Mouse (Mus musculus) myocyte (in vitro differentiated cells): Measurements from ENCODE around the gene Epha6. TPM values are rescaled to one million over a fixed set of nuclear protein-coding genes. Genes with fewer than 3 reads are reported as not detected.

Experiments used
- H3K27me3 ChIP-seq: one replicate; pipeline ENCODE4 v1.6.1; 2011; ENCODE audit not compliant: control insufficient read depth, insufficient read depth, insufficient read length
- H3K36me3 ChIP-seq: one replicate; pipeline ENCODE4 v1.6.1; 2011; ENCODE audit not compliant: control insufficient read depth, insufficient read depth
- H3K4me2 ChIP-seq: one replicate; pipeline ENCODE4 v1.6.1; 2011; ENCODE audit warnings: low read depth, control low read depth
- H3K4me3 ChIP-seq: one replicate; pipeline ENCODE4 v1.5.1; 2011; ENCODE audit warnings: mild to moderate bottlenecking, control low read depth, moderate library complexity
- H3K79me2 ChIP-seq: one replicate; pipeline ENCODE4 v1.6.1; 2011; ENCODE audit not compliant: control insufficient read depth, insufficient read depth
- H3ac ChIP-seq: one replicate; pipeline ENCODE4 v1.6.1; 2011; ENCODE audit not compliant: control insufficient read depth, insufficient read length
- CEBPB ChIP-seq: IDR thresholded peaks from 2 replicates; pipeline ENCODE4 v1.6.1; 2011; ENCODE audit warnings: mild to moderate bottlenecking, moderate library complexity; ENCODE audit not compliant: poor library complexity, insufficient read depth, severe bottlenecking
- E2F4 ChIP-seq: IDR thresholded peaks from one replicate; pipeline ENCODE4 v1.6.1; 2011; ENCODE audit warnings: mild to moderate bottlenecking, control low read depth, moderate library complexity; ENCODE audit not compliant: insufficient read depth
- MAX ChIP-seq: IDR thresholded peaks from one replicate; pipeline ENCODE4 v1.6.1; 2011; ENCODE audit warnings: low read depth, mild to moderate bottlenecking, control low read depth
- MYOD1 ChIP-seq, 3 experiments: IDR thresholded peaks; one replicate each; pipeline ENCODE4 v1.6.1; 2011; ENCODE audit warnings: control low read depth in 2 of 3, low read depth in 2 of 3, mild to moderate bottlenecking in 2 of 3, moderate library complexity in 1 of 3; ENCODE audit not compliant: insufficient read length in 2 of 3, control insufficient read depth in 1 of 3
- MYOG ChIP-seq, 3 experiments: IDR thresholded peaks; one replicate each; pipeline ENCODE4 v1.6.1; 2011; ENCODE audit warnings: control low read depth in 2 of 3, low read depth in 2 of 3, mild to moderate bottlenecking in 2 of 3; ENCODE audit not compliant: insufficient read length in 2 of 3, control insufficient read depth in 1 of 3, insufficient read depth in 1 of 3
- POLR2A ChIP-seq: IDR thresholded peaks from one replicate; pipeline ENCODE4 v1.6.1; 2011; ENCODE audit warnings: low read depth, mild to moderate bottlenecking, control low read depth, moderate library complexity; ENCODE audit not compliant: insufficient read length
- POLR2AphosphoS2 ChIP-seq: IDR thresholded peaks from one replicate; pipeline ENCODE4 v1.6.1; 2011; ENCODE audit warnings: low read depth, control low read depth; ENCODE audit not compliant: insufficient read length
- REST ChIP-seq: IDR thresholded peaks from one replicate; pipeline ENCODE4 v1.6.1; 2011; ENCODE audit warnings: mild to moderate bottlenecking, control low read depth, moderate library complexity; ENCODE audit not compliant: insufficient read depth, insufficient read length
- SRF ChIP-seq: IDR thresholded peaks from one replicate; pipeline ENCODE4 v1.6.1; 2011; ENCODE audit warnings: low read depth; ENCODE audit not compliant: control insufficient read depth, insufficient read length
- TCF12 ChIP-seq: IDR thresholded peaks from one replicate; pipeline ENCODE4 v1.6.1; 2011; ENCODE audit warnings: mild to moderate bottlenecking, control low read depth; ENCODE audit not compliant: poor library complexity, insufficient read depth, severe bottlenecking
- TCF3 ChIP-seq: IDR thresholded peaks from one replicate; pipeline ENCODE4 v1.6.1; 2011; ENCODE audit warnings: low read depth, control low read depth; ENCODE audit not compliant: insufficient read length
- USF1 ChIP-seq: IDR thresholded peaks from one replicate; pipeline ENCODE4 v1.6.1; 2011; ENCODE audit warnings: low read depth, mild to moderate bottlenecking, control low read depth, moderate library complexity
- polyA plus RNA-seq: library from polyadenylated mRNA; unstranded; fragments of >200 nt; fragmentation: generic; extraction: Trizol; gene quantifications from one replicate; pipeline ENCODE4 v1.2.1, GENCODE M21; 2012; ENCODE audit warnings: missing spikeins

The Epha6 gene
- not detected for polyA plus RNA-seq

GRCm38 (mm10) chr16:60605061-60605831 lies at the start of gene Epha6:
Gene Epha6, minus strand, starts transcription at chr16:60605531.
- Histone ChIP-seq H3K27me3 (no peaks in the 10 kb centered on the region), H3K36me3 (no peaks in the 10 kb centered on the region), H3K4me2 (no peak within 1 kb of the TSS), H3ac (no peak within 1 kb of the TSS), H3K4me3 (no peak within 1 kb of the TSS), H3K79me2 (no peaks in the 10 kb centered on the region)
- no peak for TF ChIP-seq MYOD1 (IDR thresholded peaks at IDR 0.05; ENCODE audit: control insufficient read depth in 1 of 3, insufficient read length in 2 of 3, low read depth in 2 of 3)
- no peak for TF ChIP-seq USF1
- no peak for TF ChIP-seq TCF12
- TF ChIP-seq REST: no peak
- no peak for TF ChIP-seq MYOG (IDR thresholded peaks at IDR 0.05; ENCODE audit: control insufficient read depth in 1 of 3, insufficient read depth in 1 of 3, insufficient read length in 2 of 3, low read depth in 2 of 3)
- TF ChIP-seq POLR2AphosphoS2: no peak

GRCm38 (mm10) chr16:60651716-60652115 lies 46.4 kb upstream of the Epha6 start:
- H3K27me3 ChIP-seq: no peaks in the 10 kb centered on the region
- no peak overlapping the region for H3K4me3 ChIP-seq
- no peak overlapping the region for H3K4me2 ChIP-seq
- no peak overlapping the region for H3ac ChIP-seq
- H3K79me2 ChIP-seq: no peaks in the 10 kb centered on the region
- H3K36me3 ChIP-seq: no peaks in the 10 kb centered on the region
- no peak for TF ChIP-seq E2F4
- TF ChIP-seq POLR2AphosphoS2: no peak
- no peak for TF ChIP-seq MYOG (IDR thresholded peaks at IDR 0.05; ENCODE audit: control insufficient read depth in 1 of 3, insufficient read depth in 1 of 3, insufficient read length in 2 of 3, low read depth in 2 of 3)
- no peak for TF ChIP-seq MAX
- no peak for TF ChIP-seq REST
- no peak for TF ChIP-seq POLR2A
- no peak for TF ChIP-seq CEBPB
- TF ChIP-seq USF1: no peak
- TF ChIP-seq TCF12: no peak

- Histone ChIP-seq H3K79me2 (no peaks in the 10 kb centered on the region), H3ac (no peak overlapping the region), H3K36me3 (no peaks in the 10 kb centered on the region), H3K27me3 (no peaks in the 10 kb centered on the region), H3K4me3 (no peak overlapping the region), H3K4me2 (no peak overlapping the region)
- TF ChIP-seq MYOG (IDR thresholded peaks at IDR 0.05; ENCODE audit: control insufficient read depth in 1 of 3, insufficient read depth in 1 of 3, insufficient read length in 2 of 3, low read depth in 2 of 3) (no peak), TCF3 (no peak), CEBPB (no peak), POLR2A (no peak), SRF (no peak), POLR2AphosphoS2 (no peak), USF1 (no peak), TCF12 (no peak), REST (no peak), E2F4 (no peak), MAX (no peak), MYOD1 (IDR thresholded peaks at IDR 0.05; ENCODE audit: control insufficient read depth in 1 of 3, insufficient read length in 2 of 3, low read depth in 2 of 3) (no peak)
Measured at GRCm38 (mm10) chr16:60628091-60628490, 22.8 kb upstream of the Epha6 start.

- no peaks in the 10 kb centered on the region for H3K27me3 ChIP-seq
Measured at GRCm38 (mm10) chr16:60605832-60606583, 677 bp upstream of the Epha6 start.

More at GRCm38 (mm10) chr16:60605832-60606583, 677 bp upstream of the Epha6 start:
- Histone ChIP-seq H3ac (no peak overlapping the region), H3K4me2 (no peak overlapping the region), H3K79me2 (no peaks in the 10 kb centered on the region), H3K4me3 (no peak overlapping the region), H3K36me3 (no peaks in the 10 kb centered on the region)
- TF ChIP-seq REST (no peak), USF1 (no peak), TCF12 (no peak), E2F4 (no peak), MYOG (IDR thresholded peaks at IDR 0.05; ENCODE audit: control insufficient read depth in 1 of 3, insufficient read depth in 1 of 3, insufficient read length in 2 of 3, low read depth in 2 of 3) (no peak), POLR2A (no peak), CEBPB (no peak), SRF (no peak), TCF3 (no peak), MYOD1 (IDR thresholded peaks at IDR 0.05; ENCODE audit: control insufficient read depth in 1 of 3, insufficient read length in 2 of 3, low read depth in 2 of 3) (no peak), MAX (no peak), POLR2AphosphoS2 (no peak)
